Mouse (Mus musculus): ENCODE data around the gene U2af1l4. TPM values are rescaled to one million over a fixed set of nuclear protein-coding genes. Genes with fewer than 3 reads are reported as not detected.

Gene U2af1l4
- total RNA-seq, 1 experiment, result 56.9 TPM

- H3K9me3 ChIP-seq (ENCODE audit: control insufficient read depth, insufficient read depth, low read depth, low read length), result no peaks in the 10 kb centered on the region
- no peak overlapping the region for H3K27ac ChIP-seq (ENCODE audit: insufficient read depth, low read depth, low read length, poor library complexity, severe bottlenecking)
- H3K9ac ChIP-seq (ENCODE audit: insufficient read depth, low read depth, low read length, poor library complexity, severe bottlenecking), result peak overlapping the region; percentile 20; the same call in 1 of the 2 replicates
- peak overlapping the region; percentile 97 to 99 for H3K4me3 ChIP-seq (ENCODE audit: insufficient read depth in 1 of 2, low read depth in 1 of 2, low read length in 2 of 2, poor library complexity in 1 of 2, severe bottlenecking in 1 of 2)
- H3K36me3 ChIP-seq (ENCODE audit: control insufficient read depth, insufficient read depth, low read length, poor library complexity, severe bottlenecking), result peaks cover 10% of the 10 kb centered on the region
- in situ Hi-C loops (cut with MboI; ENCODE audit: low sequenced_read_pairs in 2 of 2, unreplicated experiment in 2 of 2), result no loop called here
- no peak for TF ChIP-seq HCFC1 (IDR thresholded peaks at IDR 0.05; ENCODE audit: borderline replicate concordance, insufficient read depth, low read length)
- no peak for TF ChIP-seq CHD2 (IDR thresholded peaks at IDR 0.05; ENCODE audit: low read depth, low read length)
- no peak for TF ChIP-seq ZC3H11A (IDR thresholded peaks at IDR 0.05; ENCODE audit: borderline replicate concordance, low read depth, low read length)
- TF ChIP-seq ZNF384 (IDR thresholded peaks at IDR 0.05; ENCODE audit: low read depth, low read length), result no peak
- TF ChIP-seq MAFK (IDR thresholded peaks at IDR 0.05; ENCODE audit: insufficient read depth, low read depth, low read length), result no peak
- peaks cover 4 to 19% of the 10 kb centered on the region in 2 experiments; a peak in 2 of 4 replicates for H3K4me1 ChIP-seq (ENCODE audit: control insufficient read depth in 2 of 2, insufficient read depth in 2 of 2, low read length in 2 of 2, poor library complexity in 1 of 2)
- no peak for DNase-seq (ENCODE audit: low read depth, low spot score)
Observed at GRCm38 (mm10) chr7:30563906-30564280, 792 bp downstream of the U2af1l4 start.

GRCm38 (mm10) chr7:30564970-30565571, 2.0 kb downstream of the U2af1l4 start, which contains the start of gene Igflr1:
Gene Igflr1, plus strand, starts transcription at chr7:30565427.
- Histone ChIP-seq H3K9ac (ENCODE audit: insufficient read depth, low read depth, low read length, poor library complexity, severe bottlenecking) (peak within 1 kb of the TSS; percentile 20; the same call in 1 of the 2 replicates), H3K4me3 (ENCODE audit: insufficient read depth in 1 of 2, low read depth in 1 of 2, low read length in 2 of 2, poor library complexity in 1 of 2, severe bottlenecking in 1 of 2) (no peak within 1 kb of the TSS), H3K4me1 (ENCODE audit: control insufficient read depth in 2 of 2, insufficient read depth in 2 of 2, low read length in 2 of 2, poor library complexity in 1 of 2) (peaks cover 1 to 19% of the 10 kb centered on the region in 2 experiments; a peak in 2 of 4 replicates), H3K36me3 (ENCODE audit: control insufficient read depth, insufficient read depth, low read length, poor library complexity, severe bottlenecking) (peaks cover 22% of the 10 kb centered on the region), H3K27ac (ENCODE audit: insufficient read depth, low read depth, low read length, poor library complexity, severe bottlenecking) (no peak within 1 kb of the TSS), H3K9me3 (ENCODE audit: control insufficient read depth, insufficient read depth, low read depth, low read length) (no peaks in the 10 kb centered on the region)
- TF ChIP-seq CHD2 (IDR thresholded peaks at IDR 0.05; ENCODE audit: low read depth, low read length), result no peak
- TF ChIP-seq ZNF384 (IDR thresholded peaks at IDR 0.05; ENCODE audit: low read depth, low read length), result no peak
- TF ChIP-seq HCFC1 (IDR thresholded peaks at IDR 0.05; ENCODE audit: borderline replicate concordance, insufficient read depth, low read length), result no peak
- no peak for TF ChIP-seq ZC3H11A (IDR thresholded peaks at IDR 0.05; ENCODE audit: borderline replicate concordance, low read depth, low read length)
- TF ChIP-seq MAFK (IDR thresholded peaks at IDR 0.05; ENCODE audit: insufficient read depth, low read depth, low read length), result no peak
- in situ Hi-C loops (cut with MboI; ENCODE audit: low sequenced_read_pairs in 2 of 2, unreplicated experiment in 2 of 2), result no loop called here
- no peak for DNase-seq (ENCODE audit: low read depth, low spot score)

- peaks cover 30% of the 10 kb centered on the region for H3K36me3 ChIP-seq (ENCODE audit: control insufficient read depth, insufficient read depth, low read length, poor library complexity, severe bottlenecking)
- TF ChIP-seq HCFC1 (IDR thresholded peaks at IDR 0.05; ENCODE audit: borderline replicate concordance, insufficient read depth, low read length) (no peak), ZC3H11A (IDR thresholded peaks at IDR 0.05; ENCODE audit: borderline replicate concordance, low read depth, low read length) (no peak), CHD2 (IDR thresholded peaks at IDR 0.05; ENCODE audit: low read depth, low read length) (no peak), ZNF384 (IDR thresholded peaks at IDR 0.05; ENCODE audit: low read depth, low read length) (no peak), MAFK (IDR thresholded peaks at IDR 0.05; ENCODE audit: insufficient read depth, low read depth, low read length) (no peak)
- H3K4me3 ChIP-seq (ENCODE audit: insufficient read depth in 1 of 2, low read depth in 1 of 2, low read length in 2 of 2, poor library complexity in 1 of 2, severe bottlenecking in 1 of 2), result no peak overlapping the region
- peaks cover 0 to 16% of the 10 kb centered on the region in 2 experiments; a peak in 1 of 4 replicates for H3K4me1 ChIP-seq (ENCODE audit: control insufficient read depth in 2 of 2, insufficient read depth in 2 of 2, low read length in 2 of 2, poor library complexity in 1 of 2)
- H3K27ac ChIP-seq (ENCODE audit: insufficient read depth, low read depth, low read length, poor library complexity, severe bottlenecking), result no peak overlapping the region
- no peaks in the 10 kb centered on the region for H3K9me3 ChIP-seq (ENCODE audit: control insufficient read depth, insufficient read depth, low read depth, low read length)
- DNase-seq (ENCODE audit: low read depth, low spot score), result no peak
- in situ Hi-C loops (cut with MboI; ENCODE audit: low sequenced_read_pairs in 2 of 2, unreplicated experiment in 2 of 2), result no loop called here
- no peak overlapping the region for H3K9ac ChIP-seq (ENCODE audit: insufficient read depth, low read depth, low read length, poor library complexity, severe bottlenecking)
Observed at GRCm38 (mm10) chr7:30566033-30566432, 2.9 kb downstream of the U2af1l4 start.

- H3K9me3 ChIP-seq (ENCODE audit: control insufficient read depth, insufficient read depth, low read depth, low read length), result no peaks in the 10 kb centered on the region
- H3K9ac ChIP-seq (ENCODE audit: insufficient read depth, low read depth, low read length, poor library complexity, severe bottlenecking), result no peak overlapping the region
- in situ Hi-C loops (cut with MboI; ENCODE audit: low sequenced_read_pairs in 2 of 2, unreplicated experiment in 2 of 2), result no loop called here
- peaks cover 40% of the 10 kb centered on the region for H3K36me3 ChIP-seq (ENCODE audit: control insufficient read depth, insufficient read depth, low read length, poor library complexity, severe bottlenecking)
- DNase-seq (ENCODE audit: low read depth, low spot score), result no peak
- TF ChIP-seq ZC3H11A (IDR thresholded peaks at IDR 0.05; ENCODE audit: borderline replicate concordance, low read depth, low read length), result no peak
- no peak for TF ChIP-seq CHD2 (IDR thresholded peaks at IDR 0.05; ENCODE audit: low read depth, low read length)
- no peak for TF ChIP-seq ZNF384 (IDR thresholded peaks at IDR 0.05; ENCODE audit: low read depth, low read length)
- no peak for TF ChIP-seq MAFK (IDR thresholded peaks at IDR 0.05; ENCODE audit: insufficient read depth, low read depth, low read length)
- no peak for TF ChIP-seq HCFC1 (IDR thresholded peaks at IDR 0.05; ENCODE audit: borderline replicate concordance, insufficient read depth, low read length)
- H3K27ac ChIP-seq (ENCODE audit: insufficient read depth, low read depth, low read length, poor library complexity, severe bottlenecking), result no peak overlapping the region
- H3K4me3 ChIP-seq (ENCODE audit: insufficient read depth in 1 of 2, low read depth in 1 of 2, low read length in 2 of 2, poor library complexity in 1 of 2, severe bottlenecking in 1 of 2), result no peak overlapping the region
- H3K4me1 ChIP-seq (ENCODE audit: control insufficient read depth in 2 of 2, insufficient read depth in 2 of 2, low read length in 2 of 2, poor library complexity in 1 of 2), result peaks cover 0 to 16% of the 10 kb centered on the region in 2 experiments; a peak in 1 of 4 replicates
Observed at GRCm38 (mm10) chr7:30567555-30567954, 4.5 kb downstream of the U2af1l4 start.

Data from ES-E14 (cell line).